Mouse (Mus musculus) ES-E14 (cell line): ENCODE measurements around the gene Ksr1. TPM values are rescaled to one million over a fixed set of nuclear protein-coding genes. Genes with fewer than 3 reads are reported as not detected.

Experiments used
- DNase-seq: peaks from one replicate; pipeline ENCODE4 v3.0.0-alpha.2; 2013; ENCODE audit warnings: low read depth, low spot score
- H3K27ac ChIP-seq: 2 replicates; pipeline ENCODE4 v1.5.1; 2012; ENCODE audit warnings: low read depth, mild to moderate bottlenecking, low read length, moderate library complexity, mixed read lengths; ENCODE audit not compliant: poor library complexity, insufficient read depth, severe bottlenecking
- H3K36me3 ChIP-seq: 2 replicates; pipeline ENCODE4 v1.6.1; 2012; ENCODE audit warnings: mild to moderate bottlenecking, low read length, moderate library complexity, mixed read lengths; ENCODE audit not compliant: control insufficient read depth, poor library complexity, insufficient read depth, severe bottlenecking
- H3K4me1 ChIP-seq, 2 experiments: fragments of 150-350 bp in 1 of 2; sonication (generic) in 1 of 2; 2 replicates each; pipeline ENCODE4 v1.6.1; 2012; ENCODE audit warnings: low read length in 2 of 2, mild to moderate bottlenecking in 1 of 2, mixed read lengths in 1 of 2; ENCODE audit not compliant: control insufficient read depth in 2 of 2, insufficient read depth in 2 of 2, poor library complexity in 1 of 2
- H3K4me3 ChIP-seq, 2 experiments: fragments of 150-350 bp in 1 of 2; sonication (generic) in 1 of 2; 2 replicates each; pipeline ENCODE4 v1.5.1; 2012; ENCODE audit warnings: low read length in 2 of 2, low read depth in 1 of 2, mild to moderate bottlenecking in 1 of 2, mixed read lengths in 1 of 2; ENCODE audit not compliant: insufficient read depth in 1 of 2, poor library complexity in 1 of 2, severe bottlenecking in 1 of 2
- H3K9ac ChIP-seq: 2 replicates; pipeline ENCODE4 v1.6.1; 2012; ENCODE audit warnings: low read depth, mild to moderate bottlenecking, low read length, mixed read lengths; ENCODE audit not compliant: poor library complexity, insufficient read depth, severe bottlenecking
- H3K9me3 ChIP-seq: fragments of 150-350 bp; sonication (generic); 2 replicates; pipeline ENCODE4 v1.6.1; 2012; ENCODE audit warnings: low read depth, mild to moderate bottlenecking, low read length; ENCODE audit not compliant: control insufficient read depth, insufficient read depth
- CHD2 ChIP-seq: IDR thresholded peaks from 2 replicates; pipeline ENCODE4 v1.6.1; 2014; ENCODE audit warnings: mild to moderate bottlenecking, low read depth, low read length, inconsistent platforms
- HCFC1 ChIP-seq: IDR thresholded peaks from 2 replicates; pipeline ENCODE4 v1.6.1; 2012; ENCODE audit warnings: low read length, inconsistent platforms, borderline replicate concordance; ENCODE audit not compliant: insufficient read depth
- MAFK ChIP-seq: IDR thresholded peaks from 2 replicates; pipeline ENCODE4 v1.6.1; 2014; ENCODE audit warnings: mild to moderate bottlenecking, low read depth, low read length, inconsistent platforms; ENCODE audit not compliant: insufficient read depth
- ZC3H11A ChIP-seq: IDR thresholded peaks from 2 replicates; pipeline ENCODE4 v1.6.1; 2012; ENCODE audit warnings: low read depth, mild to moderate bottlenecking, inconsistent platforms, low read length, borderline replicate concordance
- ZNF384 ChIP-seq: IDR thresholded peaks from 2 replicates; pipeline ENCODE4 v1.6.1; 2012; ENCODE audit warnings: low read depth, low read length, inconsistent platforms
- in situ Hi-C, 2 experiments: fragments of 600-800 bp; cut with MboI; formaldehyde crosslinking; loops; one replicate each; pipeline ENCODE4 v1.15.1; 2025; ENCODE audit warnings: low sequenced_read_pairs in 2 of 2, inconsistent platforms in 1 of 2; ENCODE audit not compliant: unreplicated experiment in 2 of 2
- total RNA-seq: library from RNA; depleted of rRNA; stranded (reverse); fragments of 300-350 nt; gene quantifications from 2 replicates; pipeline ENCODE4 v1.2.3, GENCODE M21; 2012

Gene Ksr1
- total RNA-seq, 1 experiment = 11.3 TPM

GRCm38 (mm10) chr11:79181914-79182313 lies 35.7 kb upstream of the Ksr1 start:
- in situ Hi-C loops = no loop called here
- Histone ChIP-seq H3K36me3 (no peaks in the 10 kb centered on the region), H3K9me3 (no peaks in the 10 kb centered on the region), H3K9ac (no peak overlapping the region), H3K4me1 (peaks cover 0 to 2% of the 10 kb centered on the region in 2 experiments; a peak in 2 of 4 replicates), H3K27ac (no peak overlapping the region), H3K4me3 (no peak overlapping the region)
- DNase-seq = no peak
- no peak for TF ChIP-seq CHD2
- TF ChIP-seq MAFK = no peak

- Histone ChIP-seq H3K4me1 (no peaks in the 10 kb centered on the region), H3K9ac (no peak overlapping the region), H3K4me3 (no peak overlapping the region), H3K9me3 (no peaks in the 10 kb centered on the region), H3K36me3 (no peaks in the 10 kb centered on the region), H3K27ac (no peak overlapping the region)
- TF ChIP-seq HCFC1 (no peak), ZC3H11A (no peak), MAFK (no peak), CHD2 (no peak), ZNF384 (no peak)
- in situ Hi-C loops = no loop called here
- no peak for DNase-seq
These were observed 30.5 kb upstream of the Ksr1 start for GRCm38 (mm10) chr11:79176687-79177086.

GRCm38 (mm10) chr11:79172054-79172453 lies 25.8 kb upstream of the Ksr1 start:
- no peak overlapping the region for H3K9ac ChIP-seq

GRCm38 (mm10) chr11:79166582-79167300 lies 20.5 kb upstream of the Ksr1 start:
- DNase-seq = no peak
- Histone ChIP-seq H3K27ac (no peak overlapping the region), H3K9ac (no peak overlapping the region), H3K9me3 (no peaks in the 10 kb centered on the region), H3K4me1 (no peaks in the 10 kb centered on the region), H3K36me3 (no peaks in the 10 kb centered on the region), H3K4me3 (no peak overlapping the region)
- in situ Hi-C loops = no loop called here
- TF ChIP-seq ZNF384 = no peak
- no peak for TF ChIP-seq HCFC1
- no peak for TF ChIP-seq CHD2
- no peak for TF ChIP-seq ZC3H11A
- no peak for TF ChIP-seq MAFK

More at GRCm38 (mm10) chr11:79172054-79172453, 25.8 kb upstream of the Ksr1 start:
- H3K4me1 ChIP-seq = no peaks in the 10 kb centered on the region
- no peak overlapping the region for H3K4me3 ChIP-seq
- in situ Hi-C loops = no loop called here
- TF ChIP-seq CHD2 (no peak), ZNF384 (no peak), HCFC1 (no peak), ZC3H11A (no peak), MAFK (no peak)
- no peak overlapping the region for H3K27ac ChIP-seq
- no peaks in the 10 kb centered on the region for H3K36me3 ChIP-seq
- H3K9me3 ChIP-seq = no peaks in the 10 kb centered on the region
- no peak for DNase-seq

GRCm38 (mm10) chr11:79161077-79161758 lies 15.0 kb upstream of the Ksr1 start:
- DNase-seq = no peak
- TF ChIP-seq HCFC1 (no peak), MAFK (no peak), ZC3H11A (no peak), CHD2 (no peak), ZNF384 (no peak)
- H3K9ac ChIP-seq = no peak overlapping the region
- in situ Hi-C loops = no loop called here
- no peaks in the 10 kb centered on the region for H3K9me3 ChIP-seq
- H3K27ac ChIP-seq = no peak overlapping the region
- H3K4me1 ChIP-seq = no peaks in the 10 kb centered on the region
- no peak overlapping the region for H3K4me3 ChIP-seq
- no peaks in the 10 kb centered on the region for H3K36me3 ChIP-seq
